Mouse (Mus musculus) stomach, postnatal 0 days (tissue): Measurements from ENCODE around the gene BC028528. TPM values are rescaled to one million over a fixed set of nuclear protein-coding genes. Genes with fewer than 3 reads are reported as not detected.
A peak's percentile ranks its signal among the peaks of the same experiment; 100 is the strongest.

ENCODE experiments used
- ATAC-seq: fragments of 200-750 bp; cut with Nextera tagmentation; 2 replicates; pipeline ENCODE4 v1.8.0; 2017; ENCODE audit not compliant: low FRiP score, low TSS enrichment
- DNase-seq: peaks from one replicate; pipeline ENCODE4 v3.0.0-alpha.2; 2016; ENCODE audit warnings: low spot score
- H3K27ac ChIP-seq: fragments of 300-500 bp; sonication (generic); replicated peaks from 2 replicates; pipeline ENCODE4 v1.5.1; 2014; ENCODE audit warnings: mild to moderate bottlenecking, control low read depth
- H3K27me3 ChIP-seq: fragments of 300-500 bp; sonication (generic); 2 replicates; pipeline ENCODE4 v1.6.1; 2014; ENCODE audit warnings: low read length; ENCODE audit not compliant: control insufficient read depth, insufficient read depth
- H3K36me3 ChIP-seq: fragments of 300-500 bp; sonication (generic); 2 replicates; pipeline ENCODE4 v1.6.1; 2014; ENCODE audit warnings: low read length, mixed read lengths; ENCODE audit not compliant: control insufficient read depth, insufficient read depth
- H3K4me1 ChIP-seq: fragments of 300-500 bp; sonication (generic); replicated peaks from 2 replicates; pipeline ENCODE4 v1.6.1; 2014; ENCODE audit warnings: antibody characterized with exemption; ENCODE audit not compliant: control insufficient read depth, insufficient read depth
- H3K4me2 ChIP-seq: fragments of 300-500 bp; sonication (generic); replicated peaks from 2 replicates; pipeline ENCODE4 v1.6.1; 2014; ENCODE audit warnings: low read depth, mild to moderate bottlenecking, control low read depth, moderate library complexity
- H3K4me3 ChIP-seq: fragments of 300-500 bp; sonication (generic); 2 replicates; pipeline ENCODE4 v1.5.1; 2014; ENCODE audit warnings: low read depth, low read length, control low read depth
- H3K9ac ChIP-seq: fragments of 300-500 bp; sonication (generic); 2 replicates; pipeline ENCODE4 v1.6.1; 2014; ENCODE audit warnings: mild to moderate bottlenecking, low read length, control low read depth, mixed read lengths
- H3K9me3 ChIP-seq: fragments of 300-500 bp; sonication (generic); 2 replicates; pipeline ENCODE4 v1.6.1; 2016; ENCODE audit warnings: low read length; ENCODE audit not compliant: control insufficient read depth
- CTCF ChIP-seq: IDR thresholded peaks from 2 replicates; pipeline ENCODE4 v1.5.1; 2016; ENCODE audit warnings: antibody characterized with exemption, low read depth, mild to moderate bottlenecking, moderate library complexity
- EP300 ChIP-seq: optimal IDR thresholded peaks from 2 replicates; pipeline ENCODE3; 2016; ENCODE audit warnings: antibody characterized with exemption
- WGBS: fragments of 180-500 bp; shearing (Covaris S2); extraction: QIAGEN DNeasy Blood & Tissue Kit; methylation state at CpG from one replicate; pipeline ENCODE4 v1.1.7; 2014; 5-methylcytosine and 5-hydroxymethylcytosine counted together
- polyA plus RNA-seq: library from polyadenylated mRNA; unstranded; fragments of >200 nt; fragmentation: Nextera tagmentation; extraction: Ambion mirVana; gene quantifications from 2 replicates; pipeline ENCODE4 v1.2.1, GENCODE M21; 2015

Gene BC028528
- polyA plus RNA-seq, result 14.2 and 14.8 TPM in 2 replicates

DNA sequence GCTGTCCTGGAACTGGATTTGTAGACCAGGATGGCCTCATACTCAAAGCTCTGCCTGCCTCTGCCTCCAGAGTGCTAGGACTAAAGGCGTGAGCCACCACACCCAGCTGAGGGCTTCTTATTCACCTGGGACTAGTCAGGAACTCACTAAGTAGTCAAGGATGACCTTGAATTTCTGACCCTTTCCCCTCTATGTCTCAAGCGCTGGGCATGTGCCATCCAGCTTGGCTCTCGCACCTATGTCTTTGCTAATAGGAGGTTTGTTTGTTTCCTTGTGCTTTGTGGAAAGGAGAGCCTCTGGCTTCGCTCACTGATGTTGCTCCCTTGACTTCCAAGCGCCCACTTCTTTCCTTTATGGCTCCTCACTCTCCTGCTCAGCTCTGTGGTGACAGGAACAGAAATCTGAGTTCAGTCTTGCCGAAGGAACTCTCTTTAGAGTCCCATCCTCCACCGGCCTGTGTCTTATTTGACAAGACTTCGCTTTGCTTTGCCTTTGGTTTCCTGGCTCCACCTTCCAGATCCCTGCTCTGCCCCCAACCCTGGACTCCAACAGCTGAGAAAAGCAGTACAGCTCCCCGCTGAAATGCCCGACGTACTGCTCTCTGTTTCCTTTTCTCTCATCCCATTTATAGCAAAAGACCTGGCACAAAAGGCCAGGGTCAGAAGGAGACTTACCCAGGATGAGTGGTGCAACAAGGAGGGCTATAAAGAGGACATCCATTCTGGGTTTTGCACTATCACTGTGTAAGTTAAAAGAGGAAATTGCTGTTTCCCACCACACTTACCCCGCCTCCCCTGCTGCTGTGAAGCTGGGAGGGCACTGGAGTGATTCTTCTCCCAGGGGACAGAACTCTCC, at the start of gene BC028528:
TSS of gene BC028528 (minus strand) at position 795 of the 855 bp plus-strand sequence.
- H3K27me3 ChIP-seq, result no peaks in the 10 kb centered on the region
- peak within 1 kb of the TSS; percentile 55 for H3K9ac ChIP-seq
- H3K4me3 ChIP-seq, result peak within 1 kb of the TSS; percentile 31
- 0 out of 2 replicates have a peak, but pooled peaks cover 3% of the 10 kb centered on the region for H3K4me1 ChIP-seq
- no peak for DNase-seq
- peak within 1 kb of the TSS; percentile 79 for H3K27ac ChIP-seq
- WGBS, result 27% methylated on average over 12 of the region's 12 CpGs
- peak within 1 kb of the TSS; percentile 43 for H3K4me2 ChIP-seq
- no peaks in the 10 kb centered on the region for H3K36me3 ChIP-seq
- no peak for ATAC-seq
- no peak for TF ChIP-seq CTCF
- TF ChIP-seq EP300, result no peak
- no peaks in the 10 kb centered on the region for H3K9me3 ChIP-seq

DNA sequence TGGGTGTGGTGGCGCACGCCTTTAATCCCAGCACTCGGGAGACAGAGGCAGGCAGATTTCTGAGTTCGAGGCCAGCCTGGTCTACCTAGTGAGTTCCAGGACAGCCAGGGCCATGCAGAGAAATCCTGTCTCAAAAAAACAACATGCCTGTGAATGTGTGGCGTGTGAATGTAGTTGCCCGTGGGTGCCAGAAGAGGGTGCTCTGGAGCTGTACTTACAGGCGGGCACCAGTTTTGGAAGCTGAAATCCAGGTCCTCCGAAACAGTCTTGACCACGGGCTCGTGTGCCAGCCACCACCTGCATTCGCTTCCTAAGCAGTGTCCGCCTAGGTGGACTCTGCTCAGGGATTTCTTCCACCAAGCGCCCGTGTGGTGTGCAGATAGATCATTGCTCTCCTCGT, 47.0 kb upstream of the BC028528 start:
- Histone ChIP-seq H3K4me3 (no peak overlapping the region), H3K36me3 (peaks cover 28% of the 10 kb centered on the region), H3K27ac (no peak overlapping the region), H3K27me3 (no peaks in the 10 kb centered on the region), H3K9me3 (no peaks in the 10 kb centered on the region), H3K4me1 (no peaks in the 10 kb centered on the region), H3K9ac (no peak overlapping the region), H3K4me2 (no peak overlapping the region)
- 97% methylated on average over 15 of the region's 15 CpGs for WGBS
- TF ChIP-seq EP300, result no peak
- peak; percentile 61 for TF ChIP-seq CTCF
- ATAC-seq, result no peak
- DNase-seq, result no peak

DNA sequence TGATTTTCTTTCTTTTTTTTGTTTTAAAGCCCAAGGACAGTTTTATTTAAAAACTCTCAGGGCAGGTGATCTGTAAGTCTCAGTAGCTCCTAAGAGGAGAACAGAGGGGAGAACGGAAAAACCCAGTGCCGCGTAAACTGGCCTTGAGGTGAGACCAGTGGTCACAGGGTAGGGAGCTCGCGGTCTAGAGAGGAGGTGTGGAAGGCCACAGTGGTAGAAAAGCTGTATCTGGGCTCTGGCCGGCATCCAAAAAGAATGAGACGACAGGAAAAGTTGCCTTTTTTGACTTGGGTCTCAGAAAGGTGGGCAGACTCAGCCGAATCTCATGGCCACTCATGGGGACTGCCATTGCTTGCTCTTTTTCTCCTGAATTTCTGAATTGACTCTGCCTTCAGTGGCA, 46.4 kb upstream of the BC028528 start:
- no peaks in the 10 kb centered on the region for H3K4me1 ChIP-seq
- peaks cover 28% of the 10 kb centered on the region for H3K36me3 ChIP-seq
- no peak overlapping the region for H3K4me3 ChIP-seq
- ATAC-seq (no peak), DNase-seq (no peak)
- 98% methylated on average over 8 of the region's 8 CpGs for WGBS
- H3K9ac ChIP-seq, result no peak overlapping the region
- no peak overlapping the region for H3K27ac ChIP-seq
- no peak for TF ChIP-seq CTCF
- TF ChIP-seq EP300, result no peak
- no peaks in the 10 kb centered on the region for H3K27me3 ChIP-seq
- no peaks in the 10 kb centered on the region for H3K9me3 ChIP-seq
- no peak overlapping the region for H3K4me2 ChIP-seq

DNA sequence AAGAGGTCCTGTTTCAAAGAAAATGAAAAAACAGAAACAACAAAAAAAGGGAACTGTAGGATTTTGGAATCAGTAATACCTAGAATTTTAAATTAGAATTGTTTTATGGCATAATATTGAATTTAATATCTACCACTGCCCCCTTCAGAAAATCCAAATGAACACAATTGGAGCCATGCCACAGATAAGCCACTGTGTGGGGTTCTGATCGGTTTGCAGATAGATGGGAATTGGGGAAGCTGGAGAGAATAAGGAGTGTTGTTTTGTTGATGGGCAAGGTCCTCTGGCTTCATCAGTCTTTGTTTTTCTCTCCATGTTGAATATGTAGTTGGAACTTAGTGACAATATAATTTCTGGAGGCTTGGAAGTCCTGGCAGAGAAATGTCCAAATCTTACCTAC, 42.6 kb upstream of the BC028528 start:
- no peak for ATAC-seq
- Histone ChIP-seq H3K36me3 (peaks cover 18% of the 10 kb centered on the region), H3K9me3 (no peaks in the 10 kb centered on the region), H3K4me2 (no peak overlapping the region), H3K4me3 (no peak overlapping the region), H3K27ac (no peak overlapping the region), H3K4me1 (no peaks in the 10 kb centered on the region), H3K27me3 (no peaks in the 10 kb centered on the region), H3K9ac (no peak overlapping the region)
- TF ChIP-seq EP300 (no peak), CTCF (no peak)
- 91% methylated on average over 1 of the region's 1 CpGs for WGBS
- no peak for DNase-seq

DNA sequence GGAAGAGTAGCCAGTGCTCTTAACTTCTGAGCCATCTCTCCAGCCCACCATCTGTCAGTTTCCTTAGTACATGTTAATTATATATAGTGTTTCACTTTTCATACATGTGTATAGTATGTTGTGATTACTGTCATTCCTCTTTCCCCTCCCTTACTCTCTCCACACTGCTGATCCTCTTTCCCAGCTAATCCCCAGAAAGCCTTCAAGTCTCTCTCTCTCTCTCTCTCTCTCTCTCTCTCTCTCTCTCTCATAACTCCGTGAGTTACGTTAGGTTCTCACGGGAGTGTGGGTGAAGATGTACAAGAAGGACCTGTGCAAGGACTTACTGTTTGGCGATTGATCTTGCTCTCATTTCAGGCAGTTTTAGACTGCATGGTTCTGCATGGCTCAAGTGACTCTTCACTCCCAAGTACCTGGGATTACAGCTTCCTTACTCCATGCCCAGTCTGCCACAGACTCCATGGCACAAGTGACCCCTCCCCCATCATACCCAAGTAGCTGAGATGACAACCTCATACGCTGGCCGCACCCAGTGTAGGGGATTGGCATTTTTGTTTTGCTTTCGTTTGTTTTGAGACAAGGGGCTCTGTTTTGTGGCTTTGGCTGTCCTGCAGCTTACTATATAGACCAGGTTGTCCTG, 41.4 kb upstream of the BC028528 start:
- no peak for TF ChIP-seq CTCF
- no peak for TF ChIP-seq EP300
- Histone ChIP-seq H3K4me2 (no peak overlapping the region), H3K9me3 (no peaks in the 10 kb centered on the region), H3K4me3 (no peak overlapping the region), H3K27ac (no peak overlapping the region), H3K4me1 (no peaks in the 10 kb centered on the region), H3K27me3 (no peaks in the 10 kb centered on the region), H3K36me3 (peaks cover 11% of the 10 kb centered on the region), H3K9ac (no peak overlapping the region)
- WGBS, result 92% methylated on average over 7 of the region's 7 CpGs
- ATAC-seq, result no peak
- no peak for DNase-seq

DNA sequence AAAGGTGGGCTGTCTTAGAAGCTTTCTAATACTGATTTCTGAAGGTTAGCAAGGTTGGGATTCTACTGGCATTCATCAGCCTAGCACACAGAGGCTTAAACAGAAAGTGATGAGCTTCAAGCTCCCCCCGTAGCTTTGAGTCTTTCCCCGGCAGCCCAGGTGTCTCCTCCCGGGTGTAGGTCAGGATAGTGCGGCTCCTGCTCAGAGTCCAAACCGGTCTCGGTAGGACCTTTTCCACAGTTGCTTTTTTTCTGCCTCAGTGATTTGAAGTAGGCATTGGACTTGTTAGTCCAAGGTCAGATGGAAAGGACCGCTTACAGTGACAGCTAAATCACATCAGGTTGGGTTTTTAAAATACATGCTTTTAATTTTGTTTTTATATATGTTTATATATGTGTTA, 40.8 kb upstream of the BC028528 start:
- H3K27ac ChIP-seq, result no peak overlapping the region
- no peak overlapping the region for H3K4me3 ChIP-seq
- WGBS, result 79% methylated on average over 7 of the region's 7 CpGs
- no peaks in the 10 kb centered on the region for H3K27me3 ChIP-seq
- H3K4me1 ChIP-seq, result no peaks in the 10 kb centered on the region
- H3K9ac ChIP-seq, result no peak overlapping the region
- peaks cover 7% of the 10 kb centered on the region; the same call in 1 of the 2 replicates for H3K36me3 ChIP-seq
- H3K9me3 ChIP-seq, result no peaks in the 10 kb centered on the region
- no peak for ATAC-seq
- TF ChIP-seq EP300 (no peak), CTCF (no peak)
- DNase-seq, result no peak
- H3K4me2 ChIP-seq, result no peak overlapping the region
